Comparison of ENCODE assay signal across 24 mouse cellular contexts in genomic region chr4:88715059-88715458, GRCm38 (mm10). TPM values are rescaled to one million over a fixed set of nuclear protein-coding genes. Genes with fewer than 3 reads are reported as not detected.
DNase-seq lines count a peak whose midpoint lies in the region; ATAC-seq and TF ChIP-seq lines count a peak whose summit lies in the region.
"Had no signal": no experiment of that assay in that cellular context is flagged by ENCODE, and none has a peak within 500 bp of the region (broad histone marks: within the 10 kb centered on the region; RNA-seq: fewer than 3 reads in every experiment).

No protein-coding gene starts in this region.

- ATAC-seq in midbrain, embryonic 16.5 days, result no peak
- ATAC-seq: intestine, embryonic 16.5 days; lung, postnatal 0 days had no signal

- TF ChIP-seq CTCF in kidney, adult 2 months (conservative IDR thresholded peaks at IDR 0.05; ENCODE audit: insufficient read depth, insufficient read length, low read depth, low read length), result no peak

- H3K4me1 ChIP-seq in kidney, adult 2 months (ENCODE audit: control insufficient read depth, insufficient read depth, low read length), result peaks cover 4% of the 10 kb centered on the region; the same call in 1 of the 2 replicates
- H3K4me1 ChIP-seq in midbrain, embryonic 16.5 days (ENCODE audit: control insufficient read depth, insufficient read depth, low read length), result peaks cover 21% of the 10 kb centered on the region

- no peak overlapping the region for H3K9ac ChIP-seq in midbrain, embryonic 16.5 days (ENCODE audit: low read depth, low read length)
- H3K9ac ChIP-seq: hindbrain, embryonic 13.5 days had no signal

- H3K4me2 ChIP-seq in midbrain, embryonic 16.5 days (ENCODE audit: low read length), result no peak overlapping the region
- H3K4me2 ChIP-seq: hindbrain, embryonic 13.5 days; liver, embryonic 11.5 days had no signal

- intact Hi-C loops in gastrocnemius, postnatal 36 days (cut with DNase I), result no loop called here

- no peak overlapping the region for H3K27ac ChIP-seq in kidney, adult 2 months (ENCODE audit: insufficient read depth, low read depth, low read length)
- no peak overlapping the region for H3K27ac ChIP-seq in midbrain, embryonic 16.5 days (ENCODE audit: low read length)
- H3K27ac ChIP-seq: forebrain, embryonic 10.5 days; hindbrain, embryonic 13.5 days; midbrain, embryonic 10.5 days had no signal

- peak; percentile 33 for DNase-seq in adrenal gland, postnatal 14 days
- DNase-seq in adrenal gland, adult 18-20 months (ENCODE audit: low spot score in 2 of 2), result no peak
- peak; percentile 37 for DNase-seq in kidney, adult 2 months
- DNase-seq in kidney, adult 18-20 months, result no peak
- peak; percentile 41 to 56 for DNase-seq in adrenal gland, postnatal 36 days
- DNase-seq in gastrocnemius, postnatal 36 days, result peak; percentile 31 to 62
- no peak for DNase-seq in spleen, adult 18-20 months
- DNase-seq: B cell, adult 2 months; kidney, postnatal 14 days; layer of hippocampus, adult 9-11 months; right cerebral cortex, postnatal 25 days; thymus, postnatal 14 days had no signal

- H3K9me3 ChIP-seq in midbrain, embryonic 16.5 days (replicated peaks; ENCODE audit: control insufficient read depth, low read length, poor library complexity, severe bottlenecking), result no peaks in the 10 kb centered on the region
- H3K9me3 ChIP-seq: hindbrain, embryonic 13.5 days had no signal

- no peak for TF ChIP-seq POLR2A in kidney, adult 2 months (IDR thresholded peaks at IDR 0.05; ENCODE audit: low read depth, low read length)

- no peaks in the 10 kb centered on the region for H3K27me3 ChIP-seq in kidney, adult 2 months (replicated peaks; ENCODE audit: control insufficient read depth, insufficient read depth, low read length)
- H3K27me3 ChIP-seq in midbrain, embryonic 16.5 days (ENCODE audit: control insufficient read depth, insufficient read depth, low read depth, low read length), result no peaks in the 10 kb centered on the region
- H3K27me3 ChIP-seq: hindbrain, embryonic 13.5 days had no signal

- H3K4me3 ChIP-seq in kidney, adult 2 months (ENCODE audit: insufficient read depth, low read depth, low read length), result no peak overlapping the region
- H3K4me3 ChIP-seq in midbrain, embryonic 16.5 days (ENCODE audit: low read depth, low read length), result no peak overlapping the region
- H3K4me3 ChIP-seq: forebrain, embryonic 10.5 days; hindbrain, embryonic 13.5 days; midbrain, embryonic 10.5 days had no signal

- peaks cover 7% of the 10 kb centered on the region for H3K36me3 ChIP-seq in kidney, adult 2 months (ENCODE audit: control insufficient read depth, insufficient read depth, low read length)
- peaks cover 4% of the 10 kb centered on the region; the same call in 1 of the 2 replicates for H3K36me3 ChIP-seq in midbrain, embryonic 16.5 days (ENCODE audit: control insufficient read depth, insufficient read depth, low read length)

RNA-seq across cellular contexts. Expression of gene Gm26566, which starts 6.5 kb away (rescaled TPM):
- total RNA-seq in adrenal gland, postnatal 14 days (2021), result 0.49 and 0.89 TPM in 2 replicates
- under 1 TPM in 1 of 2 experiments, not detected in 1; 0.40 TPM for total RNA-seq in adrenal gland, adult 18-20 months (2021)
- 0.26 and 0.34 TPM in 2 replicates for polyA plus RNA-seq in kidney, adult 2 months (2012; rRNA removed)
- total RNA-seq in adrenal gland, postnatal 36 days (2021), result under 1 TPM; 0.36 to 0.60 TPM
- total RNA-seq in gastrocnemius, postnatal 36 days (2021), result under 1 TPM in 1 of 2 experiments, not detected in 1; 0.42 TPM
- polyA plus RNA-seq in midbrain, embryonic 16.5 days (2015; fragmentation: Nextera tagmentation; extraction: Ambion mirVana), result 1.3 and 1.7 TPM in 2 replicates
- polyA plus RNA-seq: lung, postnatal 0 days had no signal

RNA-seq across cellular contexts. Expression of gene Klhl9, which starts 7.2 kb away (rescaled TPM):
- total RNA-seq in adrenal gland, postnatal 14 days (2021), result 72.3 and 74.9 TPM in 2 replicates
- total RNA-seq in adrenal gland, adult 18-20 months (2021), result 10 to 100 TPM; 77.8 to 85.0 TPM
- polyA plus RNA-seq in kidney, adult 2 months (2012; rRNA removed), result 18.1 and 19.2 TPM in 2 replicates
- total RNA-seq in adrenal gland, postnatal 36 days (2021), result 10 to 100 TPM; 82.5 to 89.7 TPM
- total RNA-seq in gastrocnemius, postnatal 36 days (2021), result 10 to 100 TPM; 43.9 to 50.4 TPM
- 115 and 125 TPM in 2 replicates for polyA plus RNA-seq in midbrain, embryonic 16.5 days (2015; fragmentation: Nextera tagmentation; extraction: Ambion mirVana)

RNA-seq across cellular contexts. Expression of gene Ifnab, which starts 23.9 kb away (rescaled TPM):
- total RNA-seq in adrenal gland, postnatal 14 days (2021), result not detected in 2 replicates
- not detected for total RNA-seq in adrenal gland, adult 18-20 months (2021)
- not detected in 2 replicates for polyA plus RNA-seq in kidney, adult 2 months (2012; rRNA removed)
- not detected for total RNA-seq in adrenal gland, postnatal 36 days (2021)
- total RNA-seq in gastrocnemius, postnatal 36 days (2021), result not detected
- not detected in 2 replicates for polyA plus RNA-seq in midbrain, embryonic 16.5 days (2015; fragmentation: Nextera tagmentation; extraction: Ambion mirVana)
- total RNA-seq: ES-E14; left cerebral cortex, postnatal 14 days had no signal
- polyA plus RNA-seq: embryonic facial prominence, embryonic 11.5 days; forebrain, embryonic 10.5 days; heart, embryonic 16.5 days; hindbrain, embryonic 13.5 days; intestine, embryonic 16.5 days; liver, embryonic 11.5 days; lung, postnatal 0 days; midbrain, embryonic 10.5 days; stomach, embryonic 14.5 days had no signal

RNA-seq across cellular contexts. Expression of gene Ifna2, which starts 31.3 kb away (rescaled TPM):
- not detected in 2 replicates for total RNA-seq in adrenal gland, postnatal 14 days (2021)
- not detected for total RNA-seq in adrenal gland, adult 18-20 months (2021)
- polyA plus RNA-seq in kidney, adult 2 months (2012; rRNA removed), result not detected in 2 replicates
- not detected for total RNA-seq in adrenal gland, postnatal 36 days (2021)
- not detected for total RNA-seq in gastrocnemius, postnatal 36 days (2021)
- not detected in 2 replicates for polyA plus RNA-seq in midbrain, embryonic 16.5 days (2015; fragmentation: Nextera tagmentation; extraction: Ambion mirVana)
- total RNA-seq: ES-E14; left cerebral cortex, postnatal 14 days had no signal
- polyA plus RNA-seq: embryonic facial prominence, embryonic 11.5 days; forebrain, embryonic 10.5 days; heart, embryonic 16.5 days; hindbrain, embryonic 13.5 days; intestine, embryonic 16.5 days; liver, embryonic 11.5 days; lung, postnatal 0 days; midbrain, embryonic 10.5 days; stomach, embryonic 14.5 days had no signal

RNA-seq across cellular contexts. Expression of gene Ifna16, which starts 38.3 kb away (rescaled TPM):
- total RNA-seq in adrenal gland, postnatal 14 days (2021), result not detected in 2 replicates
- not detected for total RNA-seq in adrenal gland, adult 18-20 months (2021)
- polyA plus RNA-seq in kidney, adult 2 months (2012; rRNA removed), result not detected in 2 replicates
- not detected for total RNA-seq in adrenal gland, postnatal 36 days (2021)
- not detected for total RNA-seq in gastrocnemius, postnatal 36 days (2021)
- not detected in 2 replicates for polyA plus RNA-seq in midbrain, embryonic 16.5 days (2015; fragmentation: Nextera tagmentation; extraction: Ambion mirVana)
- total RNA-seq: ES-E14; left cerebral cortex, postnatal 14 days had no signal
- polyA plus RNA-seq: embryonic facial prominence, embryonic 11.5 days; forebrain, embryonic 10.5 days; heart, embryonic 16.5 days; hindbrain, embryonic 13.5 days; intestine, embryonic 16.5 days; liver, embryonic 11.5 days; lung, postnatal 0 days; midbrain, embryonic 10.5 days; stomach, embryonic 14.5 days had no signal

Comparison
In these comparisons a context has a peak if more than half of its experiments do, and no peak if none do; other contexts are left out.
1. DNase-seq: peak in adrenal gland, postnatal 14 days (single experiment), kidney, adult 2 months (single experiment), adrenal gland, postnatal 36 days (2 of 2) and gastrocnemius, postnatal 36 days (2 of 2); none in adrenal gland, adult 18-20 months (0 of 2), kidney, adult 18-20 months (single experiment) and spleen, adult 18-20 months (0 of 2).